Mouse (Mus musculus) megakaryocyte-erythroid progenitor cell, adult 5 weeks (primary cell): ENCODE measurements around the gene Stk32b. TPM values are rescaled to one million over a fixed set of nuclear protein-coding genes. Genes with fewer than 3 reads are reported as not detected.

Source experiments
- polyA plus RNA-seq: library from polyadenylated mRNA; stranded (reverse); fragments of >175 nt; gene quantifications from 2 replicates; pipeline ENCODE4 v1.2.3, GENCODE M21; 2012

Gene Stk32b
- not detected in 2 replicates for polyA plus RNA-seq

DNA sequence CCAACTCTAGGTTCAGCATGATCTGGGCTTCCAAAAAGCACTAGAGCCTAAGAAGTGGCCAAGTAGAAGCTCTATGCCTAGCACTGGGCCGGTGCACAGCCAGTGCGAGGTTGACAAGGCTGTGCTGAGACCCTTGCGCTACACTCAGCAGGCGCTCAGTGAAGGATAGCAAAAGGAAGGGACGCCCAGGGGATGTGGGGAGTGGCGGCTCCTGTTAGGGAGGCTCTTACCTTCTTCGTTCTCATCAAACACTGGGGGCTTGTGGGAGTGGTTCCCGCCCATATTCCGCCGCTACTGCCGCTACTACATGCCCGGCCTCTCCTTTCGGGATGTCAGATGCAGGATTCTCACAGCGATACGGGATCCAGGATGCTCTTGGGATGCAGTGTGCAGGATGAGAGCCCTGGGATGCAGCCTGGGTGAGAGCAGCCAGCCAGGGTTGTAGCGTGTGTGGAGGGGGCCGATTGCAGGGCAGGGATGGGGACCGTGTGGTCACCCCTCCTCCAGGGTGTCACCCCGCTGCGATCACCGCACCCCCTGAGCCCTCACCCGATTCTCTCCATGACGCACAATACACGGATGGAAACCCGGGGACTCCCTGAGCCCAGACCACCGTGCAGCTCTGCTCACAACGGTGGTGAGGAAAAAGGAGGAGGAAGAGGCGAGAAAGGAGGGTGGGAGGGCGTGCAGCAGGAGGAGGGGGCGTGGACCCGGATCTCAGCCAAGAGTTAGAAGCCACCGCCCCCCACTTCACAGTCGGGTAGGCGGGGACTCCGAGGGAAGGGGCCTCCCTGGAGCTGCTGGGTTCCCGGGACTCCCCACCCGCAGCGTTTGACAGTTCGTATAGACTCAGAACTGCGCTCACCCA is at the start of gene Stk32b:
Stk32b (minus strand) TSS at position 667 of the 868 bp plus-strand sequence.

DNA sequence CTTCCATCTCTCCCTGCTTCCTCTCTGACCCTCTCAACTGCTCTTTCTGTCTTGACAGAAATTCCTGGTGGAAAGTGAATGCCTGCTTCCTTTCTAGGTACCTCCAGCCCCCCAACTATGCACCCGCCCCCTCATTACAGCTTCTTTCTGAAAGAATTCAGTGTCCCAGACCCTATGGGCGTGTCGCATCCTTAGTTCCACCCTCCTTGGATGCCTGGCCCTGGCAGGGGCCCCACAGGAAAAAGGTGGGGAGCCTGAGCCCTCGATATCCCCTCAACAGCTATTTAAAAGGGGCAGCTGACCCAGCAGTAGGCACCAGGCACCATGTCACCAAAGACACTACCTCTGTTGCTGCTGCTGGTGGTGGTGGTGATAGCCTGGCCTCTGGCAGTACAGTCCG is 18.3 kb upstream of the Stk32b start, which contains the start of gene Cytl1:
Cytl1 (plus strand) TSS at position 296 of the 400 bp plus-strand sequence.

Other genes with a start within 250 kb of the Stk32b start
- gene Cytl1, start 18.3 kb upstream of the Stk32b start, polyA plus RNA-seq, result not detected in 2 replicates
- 0.32 and 0.40 TPM in 2 replicates for gene Msx1, start 107.4 kb upstream of the Stk32b start, polyA plus RNA-seq